Mouse (Mus musculus) mesoderm, embryonic 11.5 days (tissue): ENCODE results near the gene Ptpre.
A peak's percentile ranks its signal among the peaks of the same experiment; 100 is the strongest.
"Not testable (repeated sequence)": the region's sequence is repeated elsewhere in the genome, so short reads cannot be mapped to it uniquely, and the experiment has no call there.

Source experiments
- DNase-seq: peaks from one replicate; pipeline ENCODE4 v3.0.0-alpha.2; 2012; ENCODE audit warnings: low read depth, low spot score

Ptpre gene

GRCm38 (mm10) chr7:135605002-135605803, 67.9 kb downstream of the Ptpre start:
- no peak for DNase-seq

- no peak for DNase-seq
These were observed 68.5 kb downstream of the Ptpre start for GRCm38 (mm10) chr7:135605804-135606072.

GRCm38 (mm10) chr7:135608208-135608607, 70.9 kb downstream of the Ptpre start:
- DNase-seq = no peak

GRCm38 (mm10) chr7:135609028-135609427, 71.7 kb downstream of the Ptpre start:
- DNase-seq = no peak

- no peak for DNase-seq
These were observed 72.4 kb downstream of the Ptpre start for GRCm38 (mm10) chr7:135609655-135610054.

- DNase-seq = no peak
These were observed 75.0 kb downstream of the Ptpre start for GRCm38 (mm10) chr7:135612276-135612675.

GRCm38 (mm10) chr7:135612801-135613200, 75.5 kb downstream of the Ptpre start:
- no peak for DNase-seq

- DNase-seq = no peak
These were observed 76.1 kb downstream of the Ptpre start for GRCm38 (mm10) chr7:135613380-135613779.

- no peak for DNase-seq
These were observed 77.6 kb downstream of the Ptpre start for GRCm38 (mm10) chr7:135614892-135615291.

- not testable (repeated sequence) for DNase-seq
These were observed 79.2 kb downstream of the Ptpre start for GRCm38 (mm10) chr7:135616479-135616878.

- DNase-seq = peak; percentile 43
These were observed 80.5 kb downstream of the Ptpre start for GRCm38 (mm10) chr7:135617776-135618175.

GRCm38 (mm10) chr7:135621649-135622048, 84.4 kb downstream of the Ptpre start:
- no peak for DNase-seq

GRCm38 (mm10) chr7:135622241-135622640, 85.0 kb downstream of the Ptpre start:
- no peak for DNase-seq

- DNase-seq = no peak
These were observed 87.6 kb downstream of the Ptpre start for GRCm38 (mm10) chr7:135624854-135625253.

GRCm38 (mm10) chr7:135628363-135628762, 91.1 kb downstream of the Ptpre start:
- no peak for DNase-seq

- DNase-seq = no peak
These were observed 91.7 kb downstream of the Ptpre start for GRCm38 (mm10) chr7:135629019-135629418.

- DNase-seq = peak; percentile 83
These were observed 94.7 kb downstream of the Ptpre start for GRCm38 (mm10) chr7:135631776-135632552.

- no peak for DNase-seq
These were observed 95.5 kb downstream of the Ptpre start for GRCm38 (mm10) chr7:135632716-135633258.

GRCm38 (mm10) chr7:135634851-135635624, 97.8 kb downstream of the Ptpre start:
- DNase-seq = no peak

- DNase-seq = no peak
These were observed 100.2 kb downstream of the Ptpre start for GRCm38 (mm10) chr7:135637406-135637980.

GRCm38 (mm10) chr7:135639361-135639760, 102.1 kb downstream of the Ptpre start:
- no peak for DNase-seq
